Comparison of ENCODE assay signal across 21 mouse cellular contexts in genomic region chr1:157074937-157075336, GRCm38 (mm10). TPM values are rescaled to one million over a fixed set of nuclear protein-coding genes. Genes with fewer than 3 reads are reported as not detected.
DNase-seq lines count a peak whose midpoint lies in the region; ATAC-seq and TF ChIP-seq lines count a peak whose summit lies in the region.
"Had no signal": no experiment of that assay in that cellular context is flagged by ENCODE, and none has a peak within 500 bp of the region (broad histone marks: within the 10 kb centered on the region; RNA-seq: fewer than 3 reads in every experiment).

No protein-coding gene starts in this region.

- no peaks in the 10 kb centered on the region; the same call in 1 of the 2 replicates for H3K27me3 ChIP-seq in forebrain, embryonic 13.5 days
- H3K27me3 ChIP-seq in forebrain, postnatal 0 days (ENCODE audit: insufficient read depth, low read length) = no peaks in the 10 kb centered on the region
- H3K27me3 ChIP-seq in myocyte (ENCODE audit: control insufficient read depth, insufficient read depth, insufficient read length) = no peaks in the 10 kb centered on the region
- H3K27me3 ChIP-seq in midbrain, embryonic 11.5 days (ENCODE audit: control insufficient read depth, insufficient read depth, low read length) = no peaks in the 10 kb centered on the region
- H3K27me3 ChIP-seq: liver, embryonic 12.5 days had no signal

- no peak for TF ChIP-seq POLR2A in myocyte (IDR thresholded peaks at IDR 0.05; ENCODE audit: insufficient read length, low read depth)

- no peak for ATAC-seq in forebrain, embryonic 13.5 days
- ATAC-seq in forebrain, postnatal 0 days = no peak
- no peak for ATAC-seq in midbrain, embryonic 11.5 days (ENCODE audit: low FRiP score)
- ATAC-seq: CD4-positive, CD25-positive, alpha-beta regulatory T cell, adult 4 months; intestine, embryonic 16.5 days; liver, embryonic 12.5 days had no signal

- no peak for DNase-seq in forebrain, postnatal 0 days
- peak; percentile 29 for DNase-seq in right cerebral cortex, adult 18-20 months
- DNase-seq in right cerebral cortex, postnatal 25 days = no peak
- peak; percentile 61 for DNase-seq in Muller cell, postnatal 12 days (ENCODE audit: inconsistent ontology term)
- no peak for DNase-seq in thymus, postnatal 36 days
- DNase-seq in midbrain, embryonic 11.5 days (ENCODE audit: low spot score, missing footprints) = no peak
- DNase-seq: cerebellum, adult 2 months; embryo, embryonic 11 days; lung, postnatal 10 days; retina, postnatal 1 day; thymus, postnatal 14 days had no signal

- no peaks in the 10 kb centered on the region for H3K79me2 ChIP-seq in myocyte (ENCODE audit: control insufficient read depth, insufficient read depth)

- peaks cover 25% of the 10 kb centered on the region for H3K4me1 ChIP-seq in forebrain, embryonic 13.5 days
- H3K4me1 ChIP-seq in forebrain, postnatal 0 days (ENCODE audit: insufficient read depth) = no peaks in the 10 kb centered on the region
- H3K4me1 ChIP-seq in midbrain, embryonic 11.5 days (ENCODE audit: control insufficient read depth, insufficient read depth, low read length) = peaks cover 4% of the 10 kb centered on the region

- no peaks in the 10 kb centered on the region for H3K9me3 ChIP-seq in forebrain, embryonic 13.5 days (replicated peaks)
- no peaks in the 10 kb centered on the region for H3K9me3 ChIP-seq in forebrain, postnatal 0 days (ENCODE audit: low read length)
- H3K9me3 ChIP-seq in midbrain, embryonic 11.5 days (ENCODE audit: control insufficient read depth, low read length) = no peaks in the 10 kb centered on the region
- H3K9me3 ChIP-seq: liver, embryonic 12.5 days; midbrain, embryonic 13.5 days had no signal

- no peak overlapping the region for H3K4me3 ChIP-seq in forebrain, embryonic 13.5 days
- H3K4me3 ChIP-seq in forebrain, postnatal 0 days (ENCODE audit: low read depth, low read length) = no peak overlapping the region
- H3K4me3 ChIP-seq in myocyte = no peak overlapping the region
- no peak overlapping the region for H3K4me3 ChIP-seq in midbrain, embryonic 11.5 days (ENCODE audit: low read depth, low read length)
- H3K4me3 ChIP-seq: erythroblast, embryonic 14.5 days; heart, adult 2 months; liver, embryonic 12.5 days; midbrain, embryonic 13.5 days had no signal

- H3K4me2 ChIP-seq in forebrain, embryonic 13.5 days = no peak overlapping the region
- no peak overlapping the region for H3K4me2 ChIP-seq in forebrain, postnatal 0 days (ENCODE audit: low read depth)
- peak overlapping the region; percentile 79 for H3K4me2 ChIP-seq in myocyte (ENCODE audit: low read depth)
- H3K4me2 ChIP-seq in midbrain, embryonic 11.5 days = no peak overlapping the region
- H3K4me2 ChIP-seq: liver, embryonic 12.5 days; midbrain, embryonic 13.5 days had no signal

- peak overlapping the region; percentile 44; the same call in 1 of the 2 replicates for H3K27ac ChIP-seq in forebrain, embryonic 13.5 days
- no peak overlapping the region for H3K27ac ChIP-seq in forebrain, postnatal 0 days (ENCODE audit: low read depth, low read length)
- no peak overlapping the region for H3K27ac ChIP-seq in midbrain, embryonic 11.5 days (ENCODE audit: low read depth, low read length)
- H3K27ac ChIP-seq: heart, adult 2 months; liver, embryonic 12.5 days; midbrain, embryonic 13.5 days had no signal

- TF ChIP-seq CTCF in forebrain, postnatal 0 days (IDR thresholded peaks at IDR 0.05; ENCODE audit: low read depth) = no peak

- H3K9ac ChIP-seq in forebrain, embryonic 13.5 days = no peak overlapping the region
- H3K9ac ChIP-seq in forebrain, postnatal 0 days = no peak overlapping the region
- no peak overlapping the region for H3K9ac ChIP-seq in midbrain, embryonic 11.5 days (ENCODE audit: low read length)
- H3K9ac ChIP-seq: liver, embryonic 12.5 days; midbrain, embryonic 13.5 days had no signal

- H3ac ChIP-seq in myocyte (ENCODE audit: control insufficient read depth, insufficient read length) = no peak overlapping the region

- WGBS in forebrain, embryonic 13.5 days = 58% methylated on average over 7 of the region's 7 CpGs
- WGBS in forebrain, postnatal 0 days = 51% methylated on average over 7 of the region's 7 CpGs
- 57% methylated on average over 7 of the region's 7 CpGs for WGBS in midbrain, embryonic 11.5 days

- no peaks in the 10 kb centered on the region for H3K36me3 ChIP-seq in forebrain, embryonic 13.5 days (ENCODE audit: poor library complexity, severe bottlenecking)
- no peaks in the 10 kb centered on the region for H3K36me3 ChIP-seq in forebrain, postnatal 0 days (ENCODE audit: insufficient read depth)
- no peaks in the 10 kb centered on the region for H3K36me3 ChIP-seq in myocyte (ENCODE audit: control insufficient read depth, insufficient read depth)
- H3K36me3 ChIP-seq in midbrain, embryonic 11.5 days (ENCODE audit: control insufficient read depth, insufficient read depth, low read length) = no peaks in the 10 kb centered on the region
- H3K36me3 ChIP-seq: liver, embryonic 12.5 days; midbrain, embryonic 13.5 days had no signal

TF ChIP-seq in myocyte, 11 proteins besides CTCF, POLR2A, EP300 and RAD21:
- TF ChIP-seq MAX (IDR thresholded peaks at IDR 0.05; ENCODE audit: low read depth) = no peak
- TF ChIP-seq TCF12 (IDR thresholded peaks at IDR 0.05; ENCODE audit: insufficient read depth, poor library complexity, severe bottlenecking) = peak; percentile 26
- TF ChIP-seq CEBPB (IDR thresholded peaks at IDR 0.05; ENCODE audit: insufficient read depth, poor library complexity, severe bottlenecking) = 0 out of 2 replicates have a peak, but pooled peaks have one; percentile 50
- TF ChIP-seq POLR2AphosphoS2 (IDR thresholded peaks at IDR 0.05; ENCODE audit: insufficient read length, low read depth) = no peak
- no peak for TF ChIP-seq USF1 (IDR thresholded peaks at IDR 0.05; ENCODE audit: low read depth)
- no peak for TF ChIP-seq E2F4 (IDR thresholded peaks at IDR 0.05; ENCODE audit: insufficient read depth)
- TF ChIP-seq TCF3 (IDR thresholded peaks at IDR 0.05; ENCODE audit: insufficient read length, low read depth) = no peak
- no peak for TF ChIP-seq REST (IDR thresholded peaks at IDR 0.05; ENCODE audit: insufficient read depth, insufficient read length)
- TF ChIP-seq MYOD1 (IDR thresholded peaks at IDR 0.05; ENCODE audit: control insufficient read depth in 1 of 3, insufficient read length in 2 of 3, low read depth in 2 of 3) = no peak
- no peak for TF ChIP-seq SRF (IDR thresholded peaks at IDR 0.05; ENCODE audit: control insufficient read depth, insufficient read length, low read depth)
- TF ChIP-seq MYOG (IDR thresholded peaks at IDR 0.05; ENCODE audit: control insufficient read depth in 1 of 3, insufficient read depth in 1 of 3, insufficient read length in 2 of 3, low read depth in 2 of 3) = peak in 1 of 3 experiments; percentile 25
TF ChIP-seq in myocyte: peak in this region for 3.

RNA-seq across cellular contexts. Expression of gene Tex35, which starts 33.5 kb away (rescaled TPM):
- polyA plus RNA-seq in forebrain, embryonic 13.5 days (2015; fragmentation: Nextera tagmentation; extraction: Ambion mirVana) = not detected in 2 replicates
- not detected in 2 replicates for total RNA-seq in forebrain, postnatal 0 days (2014; rRNA removed)
- 0.21 TPM in 1 of 2 replicates, not detected in the other for polyA plus RNA-seq in forebrain, postnatal 0 days (2015; fragmentation: Nextera tagmentation; extraction: Ambion mirVana)
- polyA plus RNA-seq in myocyte (2012; fragmentation: generic; extraction: Trizol) = 0.30 TPM
- polyA plus RNA-seq in midbrain, embryonic 11.5 days (2014; fragmentation: Nextera tagmentation; extraction: Ambion mirVana) = not detected in 2 replicates
- total RNA-seq: heart, adult 2 months; hematopoietic stem cell, adult 5-6 weeks had no signal
- polyA plus RNA-seq: cerebellum, adult 2 months; erythroblast, embryonic 14.5 days; heart, adult 2 months; intestine, embryonic 16.5 days; liver, embryonic 12.5 days; midbrain, embryonic 13.5 days; neural tube, embryonic 11.5 days had no signal

Comparison
In these comparisons a context has a peak if more than half of its experiments do, and no peak if none do; other contexts are left out.
1. DNase-seq: peak in right cerebral cortex, adult 18-20 months (single experiment) and Muller cell, postnatal 12 days (single experiment); none in forebrain, postnatal 0 days (single experiment), right cerebral cortex, postnatal 25 days (single experiment), thymus, postnatal 36 days (0 of 2) and midbrain, embryonic 11.5 days (single experiment).